Mouse (Mus musculus) urinary bladder, postnatal 0 days (tissue): ENCODE measurements around the gene Gm3618. TPM values are rescaled to one million over a fixed set of nuclear protein-coding genes. Genes with fewer than 3 reads are reported as not detected.

ENCODE experiments used
- polyA plus RNA-seq: library from polyadenylated mRNA; unstranded; fragments of >200 nt; fragmentation: Nextera tagmentation; extraction: Ambion mirVana; gene quantifications from 2 replicates; pipeline ENCODE4 v1.2.1, GENCODE M21; 2015

Gm3618 gene
- not detected in 2 replicates for polyA plus RNA-seq

DNA sequence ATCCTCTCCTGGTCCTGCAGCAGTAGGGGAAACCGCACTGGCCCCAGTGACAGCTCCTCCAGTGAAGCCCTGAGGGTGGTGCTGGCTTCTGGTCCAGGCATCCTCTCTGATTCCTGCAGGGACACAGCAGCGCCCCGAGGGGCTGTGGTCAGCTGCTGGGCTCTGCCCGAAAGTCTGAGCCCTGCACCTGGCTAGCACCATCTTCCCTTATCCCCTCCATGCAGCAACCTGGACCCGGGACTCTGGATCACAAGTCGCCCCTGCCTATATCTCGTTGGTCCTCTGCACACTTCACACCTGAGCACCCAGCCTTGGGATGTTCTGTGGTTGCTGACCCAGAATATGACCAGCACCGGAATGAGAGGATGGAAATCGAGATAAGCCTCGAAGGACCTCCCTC, at the start of gene Gm3618:
Gene Gm3618 (minus strand): TSS at position 101 of the 400 bp plus-strand sequence.

DNA sequence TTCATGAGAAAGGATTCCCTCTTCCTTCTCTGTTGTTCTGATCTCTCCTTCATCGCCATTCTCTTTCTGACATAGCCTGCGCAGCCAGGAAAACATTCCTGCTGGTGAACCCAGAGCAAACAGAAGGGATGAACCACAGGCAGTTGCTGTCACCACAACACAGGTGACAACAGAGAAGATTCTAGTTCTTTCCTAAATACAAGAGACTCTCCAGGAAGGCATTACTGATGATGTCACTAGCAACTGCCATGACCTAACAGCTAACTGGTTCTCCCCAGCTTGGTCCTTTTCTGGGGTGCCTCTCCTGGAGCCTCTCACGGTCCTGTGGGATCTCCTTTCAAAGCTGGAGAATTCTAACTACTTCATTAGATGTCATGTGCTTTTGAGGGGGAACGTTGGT, 46.7 kb upstream of the Gm3618 start, which contains the start of gene Gm16440:
Gene Gm16440 (minus strand): TSS at position 101 of the 400 bp plus-strand sequence.

DNA sequence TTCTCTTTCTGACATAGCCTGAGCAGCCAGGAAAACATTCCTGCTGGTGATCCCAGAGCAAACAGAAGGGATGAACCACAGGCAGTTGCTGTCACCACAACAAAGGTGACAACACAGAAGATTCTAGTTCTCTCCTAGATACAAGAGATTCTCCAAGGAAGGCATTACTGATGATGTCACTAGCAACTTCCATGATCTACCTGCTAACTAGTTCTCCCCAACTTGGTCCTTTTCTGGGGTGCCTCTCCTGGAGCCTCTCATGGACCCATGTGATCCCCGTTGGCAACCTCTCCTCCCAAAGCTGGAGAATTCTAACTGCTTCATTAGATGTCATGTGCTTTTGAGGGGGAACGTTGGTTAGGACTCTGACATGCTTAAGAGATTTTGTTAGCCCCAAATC, 38.7 kb downstream of the Gm3618 start, which contains the start of gene Gm21103:
Gene Gm21103 (minus strand): TSS at position 101 of the 400 bp plus-strand sequence.

DNA sequence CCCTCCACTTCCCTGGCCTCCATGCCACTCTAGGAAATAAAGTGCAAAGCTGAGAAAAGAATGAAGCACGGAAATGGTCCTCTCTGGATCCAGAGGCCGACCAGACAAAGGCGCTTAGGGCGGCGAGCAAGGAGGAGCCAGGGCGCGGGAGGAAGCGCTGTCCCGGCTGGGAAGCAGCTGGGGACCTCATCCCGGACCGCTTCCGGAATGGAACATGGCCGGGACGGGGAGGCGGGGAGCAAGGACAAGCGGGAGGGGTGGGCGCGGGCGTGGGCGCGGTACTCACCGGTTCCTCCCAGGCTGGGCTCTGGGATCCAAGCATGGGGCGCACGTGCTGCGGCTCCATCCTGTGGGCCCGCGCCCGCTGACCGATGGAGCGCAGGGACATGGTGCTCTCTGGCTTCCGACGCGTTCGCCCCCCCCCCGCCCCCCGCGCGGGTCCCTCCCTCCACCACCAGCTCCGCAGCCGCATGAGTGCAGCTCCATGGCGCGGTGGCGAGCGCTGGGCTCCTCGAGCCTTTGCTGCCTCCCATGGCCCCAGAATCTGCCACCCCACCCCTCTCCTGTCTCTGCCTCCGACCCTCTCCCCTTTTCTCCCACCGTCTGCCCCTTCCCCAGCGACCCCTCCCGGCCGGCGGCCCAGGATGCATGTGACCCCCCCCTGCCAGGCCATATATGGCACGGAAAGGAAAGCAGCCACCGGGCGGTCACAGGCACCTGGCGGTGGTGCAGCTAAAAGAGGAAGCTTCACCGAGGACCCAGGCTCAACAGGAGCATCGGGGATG, 56.4 kb downstream of the Gm3618 start, which contains the start of gene Gm3411:
Gene Gm3411 (minus strand): TSS at position 320 of the 785 bp plus-strand sequence.

Other genes with a start within 250 kb of the Gm3618 start
- 4.1 and 5.8 TPM in 2 replicates for gene Gm8206, start 249.7 kb downstream of the Gm3618 start, polyA plus RNA-seq
- gene Gm3468, start 235.0 kb downstream of the Gm3618 start, polyA plus RNA-seq = 2.4 and 3.4 TPM in 2 replicates
- not detected in 2 replicates for gene Gm3476, start 217.9 kb downstream of the Gm3618 start, polyA plus RNA-seq
- not detected in 2 replicates for gene Gm21560, start 124.4 kb downstream of the Gm3618 start, polyA plus RNA-seq
- gene Gm3411, start 56.4 kb downstream of the Gm3618 start, polyA plus RNA-seq = 1.4 and 1.5 TPM in 2 replicates
- not detected in 2 replicates for gene Gm21103, start 38.8 kb downstream of the Gm3618 start, polyA plus RNA-seq
- gene Gm16440, start 46.6 kb upstream of the Gm3618 start, polyA plus RNA-seq = not detected in 2 replicates
- gene Gm3591, start 68.8 kb upstream of the Gm3618 start, polyA plus RNA-seq = 0.79 and 1.1 TPM in 2 replicates
- gene Gm3594, start 100.9 kb upstream of the Gm3618 start, polyA plus RNA-seq = not detected in 2 replicates
- gene Gm8356, start 193.6 kb upstream of the Gm3618 start, polyA plus RNA-seq = not detected in 2 replicates
- gene Gm3629, start 246.9 kb upstream of the Gm3618 start, polyA plus RNA-seq = 0.19 and 0.30 TPM in 2 replicates